Mouse (Mus musculus): ENCODE data around the gene Kifc3.

DNA sequence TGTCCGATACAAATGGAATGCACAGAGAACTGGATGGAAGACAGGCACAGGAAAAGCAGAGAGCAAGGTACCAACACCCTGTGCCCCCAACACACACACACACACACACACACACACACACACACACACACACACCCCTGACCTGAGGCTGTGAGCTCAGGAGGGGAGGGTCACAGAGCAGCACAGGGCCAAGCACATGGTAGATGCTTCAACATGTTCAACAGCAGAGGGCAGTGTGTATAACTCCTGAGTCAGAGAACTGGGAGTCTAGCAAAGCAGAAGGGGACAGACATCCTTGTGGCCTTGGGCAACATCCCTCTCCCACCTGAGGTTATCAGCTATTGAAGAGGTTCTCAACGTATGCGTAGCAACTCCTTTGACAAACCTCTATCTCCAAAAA is 88.9 kb downstream of the Kifc3 start:
- TF ChIP-seq CTCF (IDR thresholded peaks at IDR 0.05; ENCODE audit: control insufficient read depth, insufficient read depth, low read length) (peak; percentile 31; the same call in 1 of the 2 replicates), POLR2A (IDR thresholded peaks at IDR 0.05; ENCODE audit: borderline replicate concordance, control insufficient read depth, low read depth, low read length) (no peak)
